Mouse (Mus musculus) heart, postnatal 0 days (tissue): ENCODE measurements around the gene Metrn.

Experiments used
- CTCF ChIP-seq: IDR thresholded peaks from 2 replicates; pipeline ENCODE4 v1.5.1; 2016; ENCODE audit warnings: antibody characterized with exemption, control low read depth, low read depth
- EP300 ChIP-seq: IDR thresholded peaks from 2 replicates; pipeline ENCODE4 v1.6.1; 2016; ENCODE audit warnings: antibody characterized with exemption, low read depth

- no peak for TF ChIP-seq CTCF
- no peak for TF ChIP-seq EP300
Observed at GRCm38 (mm10) chr17:25785281-25785745, 11.6 kb downstream of the Metrn start, which contains the start of gene Haghl.
